Mouse (Mus musculus) embryonic fibroblast, embryonic 13.5 days (primary cell): ENCODE measurements around the gene Adamts18.

Experiments
- CTCF ChIP-seq: IDR thresholded peaks from 2 replicates; pipeline ENCODE4 v1.5.1; 2011; ENCODE audit warnings: mild to moderate bottlenecking, control low read depth, low read length, moderate library complexity, borderline replicate concordance; ENCODE audit not compliant: insufficient read depth
- POLR2A ChIP-seq: IDR thresholded peaks from 2 replicates; pipeline ENCODE4 v1.6.1; 2011; ENCODE audit warnings: low read depth, mild to moderate bottlenecking, control low read depth, low read length, moderate library complexity

GRCm38 (mm10) chr8:113752349-113752748 is 96.2 kb downstream of the Adamts18 start:
- no peak for TF ChIP-seq CTCF
- TF ChIP-seq POLR2A = no peak
